Mouse (Mus musculus) cerebellum, adult 9-11 months (tissue): ENCODE measurements around the gene Pdyn.

ENCODE experiments used
- DNase-seq: peaks from one replicate; pipeline ENCODE4 v3.0.0; 2022

Pdyn gene

GRCm38 (mm10) chr2:129699484-129700158, at the start of gene Pdyn:
Gene Pdyn, minus strand, starts transcription at chr2:129699844.
- DNase-seq = no peak

GRCm38 (mm10) chr2:129742016-129742415, 42.4 kb upstream of the Pdyn start:
- DNase-seq = no peak

GRCm38 (mm10) chr2:129740515-129740914, 40.9 kb upstream of the Pdyn start:
- no peak for DNase-seq

GRCm38 (mm10) chr2:129734031-129734430, 34.4 kb upstream of the Pdyn start:
- DNase-seq = no peak

GRCm38 (mm10) chr2:129729681-129730080, 30.0 kb upstream of the Pdyn start:
- DNase-seq = no peak

- DNase-seq = no peak
These were observed 16.0 kb upstream of the Pdyn start for GRCm38 (mm10) chr2:129715671-129716070.

GRCm38 (mm10) chr2:129713026-129713544, 13.4 kb upstream of the Pdyn start:
- DNase-seq = no peak

GRCm38 (mm10) chr2:129696059-129696458, 3.6 kb downstream of the Pdyn start:
- peak; percentile 43 for DNase-seq

- DNase-seq = no peak
These were observed 5.3 kb downstream of the Pdyn start for GRCm38 (mm10) chr2:129694303-129694702.

- DNase-seq = no peak
These were observed 7.0 kb downstream of the Pdyn start for GRCm38 (mm10) chr2:129692694-129693093.

- DNase-seq = no peak
These were observed 9.9 kb downstream of the Pdyn start for GRCm38 (mm10) chr2:129689694-129690093.

GRCm38 (mm10) chr2:129688036-129688625, 11.5 kb downstream of the Pdyn start:
- DNase-seq = peak; percentile 15

- no peak for DNase-seq
These were observed 12.7 kb downstream of the Pdyn start for GRCm38 (mm10) chr2:129686908-129687307.

- no peak for DNase-seq
These were observed 15.6 kb downstream of the Pdyn start for GRCm38 (mm10) chr2:129684014-129684413.

GRCm38 (mm10) chr2:129680236-129680635, 19.4 kb downstream of the Pdyn start:
- no peak for DNase-seq

- DNase-seq = no peak
These were observed 20.6 kb downstream of the Pdyn start for GRCm38 (mm10) chr2:129679066-129679465.

- no peak for DNase-seq
These were observed 22.0 kb downstream of the Pdyn start for GRCm38 (mm10) chr2:129677664-129678063.

- peak; percentile 77 for DNase-seq
These were observed 24.6 kb downstream of the Pdyn start for GRCm38 (mm10) chr2:129674935-129675634.

- no peak for DNase-seq
These were observed 27.7 kb downstream of the Pdyn start for GRCm38 (mm10) chr2:129671911-129672310.

- no peak for DNase-seq
These were observed 37.2 kb downstream of the Pdyn start for GRCm38 (mm10) chr2:129662484-129662883.

GRCm38 (mm10) chr2:129660020-129660419, 39.6 kb downstream of the Pdyn start:
- DNase-seq = peak; percentile 58

- no peak for DNase-seq
These were observed 40.8 kb downstream of the Pdyn start for GRCm38 (mm10) chr2:129658796-129659195.

- DNase-seq = no peak
These were observed 44.6 kb downstream of the Pdyn start for GRCm38 (mm10) chr2:129655033-129655432.
